Mouse (Mus musculus) embryonic facial prominence, embryonic 14.5 days (tissue): Measurements from ENCODE around the gene Omd. TPM values are rescaled to one million over a fixed set of nuclear protein-coding genes. Genes with fewer than 3 reads are reported as not detected.
A peak's percentile ranks its signal among the peaks of the same experiment; 100 is the strongest.
"Not testable (repeated sequence)": the region's sequence is repeated elsewhere in the genome, so short reads cannot be mapped to it uniquely, and the experiment has no call there.

Experiments
- ATAC-seq: fragments of 200-750 bp; cut with Nextera tagmentation; 2 replicates; pipeline ENCODE4 v1.8.0; 2017; ENCODE audit warnings: low read depth, moderate number of reproducible peaks, moderate TSS enrichment
- DNase-seq: peaks from one replicate; pipeline ENCODE4 v3.0.0-alpha.2; 2015; ENCODE audit warnings: low spot score
- H3K27ac ChIP-seq: fragments of 300-500 bp; sonication (generic); replicated peaks from 2 replicates; pipeline ENCODE4 v1.5.1; 2014; ENCODE audit warnings: low read depth, mild to moderate bottlenecking, low read length, moderate library complexity
- H3K27me3 ChIP-seq: fragments of 300-500 bp; sonication (generic); replicated peaks from 2 replicates; pipeline ENCODE4 v1.6.1; 2014; ENCODE audit warnings: low read length; ENCODE audit not compliant: control insufficient read depth, insufficient read depth
- H3K36me3 ChIP-seq: fragments of 300-500 bp; sonication (generic); 2 replicates; pipeline ENCODE4 v1.6.1; 2014; ENCODE audit warnings: low read length, mixed read lengths; ENCODE audit not compliant: control insufficient read depth, insufficient read depth
- H3K4me1 ChIP-seq: fragments of 300-500 bp; sonication (generic); 2 replicates; pipeline ENCODE4 v1.6.1; 2014; ENCODE audit warnings: antibody characterized with exemption, low read length; ENCODE audit not compliant: control insufficient read depth, insufficient read depth
- H3K4me2 ChIP-seq: fragments of 300-500 bp; sonication (generic); 2 replicates; pipeline ENCODE4 v1.6.1; 2014; ENCODE audit warnings: low read depth, mild to moderate bottlenecking, low read length, moderate library complexity, mixed read lengths
- H3K4me3 ChIP-seq: fragments of 300-500 bp; sonication (generic); 2 replicates; pipeline ENCODE4 v1.5.1; 2014; ENCODE audit warnings: low read depth, mild to moderate bottlenecking, low read length
- H3K9ac ChIP-seq: fragments of 300-500 bp; sonication (generic); 2 replicates; pipeline ENCODE4 v1.6.1; 2014; ENCODE audit warnings: low read depth, mild to moderate bottlenecking, low read length, moderate library complexity, mixed read lengths
- H3K9me3 ChIP-seq: fragments of 300-500 bp; sonication (generic); 2 replicates; pipeline ENCODE4 v1.6.1; 2016; ENCODE audit warnings: low read length; ENCODE audit not compliant: control insufficient read depth
- WGBS: fragments of 180-500 bp; shearing (Covaris S2); extraction: QIAGEN DNeasy Blood & Tissue Kit; methylation state at CpG from one replicate; pipeline ENCODE4 v1.1.7; 2014; 5-methylcytosine and 5-hydroxymethylcytosine counted together
- polyA plus RNA-seq: library from polyadenylated mRNA; unstranded; fragments of >200 nt; fragmentation: Nextera tagmentation; extraction: Ambion mirVana; gene quantifications from 2 replicates; pipeline ENCODE4 v1.2.1, GENCODE M21; 2014

Gene Omd
- polyA plus RNA-seq, 1 experiment from 2014 or later = 31.9 TPM

- Histone ChIP-seq H3K4me1 (peaks cover 25% of the 10 kb centered on the region), H3K27me3 (no peaks in the 10 kb centered on the region), H3K36me3 (no peaks in the 10 kb centered on the region), H3K9me3 (no peaks in the 10 kb centered on the region), H3K4me2 (peak overlapping the region; percentile 27), H3K4me3 (peak overlapping the region; percentile 4; the same call in 1 of the 2 replicates), H3K27ac (peak overlapping the region; percentile 89), H3K9ac (no peak overlapping the region)
- DNase-seq (peak; percentile 91), ATAC-seq (no peak)
- 47% methylated on average over 8 of the region's 8 CpGs for WGBS
These were observed 2.2 kb downstream of the Omd start for GRCm38 (mm10) chr13:49584307-49585005.

- H3K4me3 ChIP-seq = no peak overlapping the region
- no peaks in the 10 kb centered on the region for H3K27me3 ChIP-seq
- H3K36me3 ChIP-seq = no peaks in the 10 kb centered on the region
- DNase-seq (no peak), ATAC-seq (no peak)
- H3K9me3 ChIP-seq = no peaks in the 10 kb centered on the region
- H3K9ac ChIP-seq = no peak overlapping the region
- peaks cover 23% of the 10 kb centered on the region for H3K4me1 ChIP-seq
- WGBS = 87% methylated on average over 6 of the region's 6 CpGs
- no peak overlapping the region for H3K4me2 ChIP-seq
- no peak overlapping the region; the same call in 1 of the 2 replicates for H3K27ac ChIP-seq
These were observed 3.8 kb downstream of the Omd start for GRCm38 (mm10) chr13:49586062-49586461.

- not testable (repeated sequence) for ATAC-seq, H3K27me3 ChIP-seq, H3K4me3 ChIP-seq, H3K9ac ChIP-seq, H3K4me2 ChIP-seq, H3K36me3 ChIP-seq, DNase-seq, H3K9me3 ChIP-seq, H3K27ac ChIP-seq, H3K4me1 ChIP-seq
- 66% methylated on average over 2 of the region's 2 CpGs for WGBS
These were observed 20.3 kb downstream of the Omd start for GRCm38 (mm10) chr13:49602541-49602940.

GRCm38 (mm10) chr13:49603603-49604002 lies 21.3 kb downstream of the Omd start:
- H3K9me3 ChIP-seq = peaks cover 3% of the 10 kb centered on the region; the same call in 1 of the 2 replicates
- no peaks in the 10 kb centered on the region for H3K36me3 ChIP-seq
- no peak overlapping the region for H3K4me2 ChIP-seq
- H3K9ac ChIP-seq = no peak overlapping the region
- no peak overlapping the region for H3K4me3 ChIP-seq
- DNase-seq (peak; percentile 53), ATAC-seq (no peak)
- H3K27me3 ChIP-seq = no peaks in the 10 kb centered on the region
- H3K4me1 ChIP-seq = 0 out of 2 replicates have a peak, but pooled peaks cover 5% of the 10 kb centered on the region
- H3K27ac ChIP-seq = peak overlapping the region; percentile 30; the same call in 1 of the 2 replicates

GRCm38 (mm10) chr13:49607714-49608113 lies 25.5 kb downstream of the Omd start, which contains the start of gene Ogn:
Gene Ogn (plus strand): TSS chr13:49608046.
- peak; percentile 94 for DNase-seq
- WGBS = 18% methylated on average over 4 of the region's 4 CpGs

GRCm38 (mm10) chr13:49608589-49609322 lies 26.5 kb downstream of the Omd start:
- H3K27ac ChIP-seq = peak overlapping the region; percentile 87
- H3K4me2 ChIP-seq = peak overlapping the region; percentile 48
- peak; percentile 55 for DNase-seq
- H3K4me1 ChIP-seq = peaks cover 8% of the 10 kb centered on the region; the same call in 1 of the 2 replicates
- 27% methylated on average over 4 of the region's 4 CpGs for WGBS
- H3K9me3 ChIP-seq = no peaks in the 10 kb centered on the region
- no peak for ATAC-seq
- H3K36me3 ChIP-seq = peaks cover 12% of the 10 kb centered on the region; the same call in 1 of the 2 replicates
- H3K9ac ChIP-seq = peak overlapping the region; percentile 57
- H3K27me3 ChIP-seq = no peaks in the 10 kb centered on the region
- peak overlapping the region; percentile 38 for H3K4me3 ChIP-seq

More at GRCm38 (mm10) chr13:49607714-49608113, 25.5 kb downstream of the Omd start, which contains the start of gene Ogn:
- Histone ChIP-seq H3K4me2 (peak within 1 kb of the TSS; percentile 48), H3K27ac (peak within 1 kb of the TSS; percentile 87), H3K4me1 (peaks cover 8% of the 10 kb centered on the region; the same call in 1 of the 2 replicates), H3K27me3 (no peaks in the 10 kb centered on the region), H3K4me3 (peak within 1 kb of the TSS; percentile 38), H3K36me3 (peaks cover 5% of the 10 kb centered on the region; the same call in 1 of the 2 replicates), H3K9me3 (no peaks in the 10 kb centered on the region), H3K9ac (peak within 1 kb of the TSS; percentile 57; the same call in 1 of the 2 replicates)
- ATAC-seq = peak; percentile 89

GRCm38 (mm10) chr13:49617021-49617420 lies 34.8 kb downstream of the Omd start:
- H3K36me3 ChIP-seq = peaks cover 18% of the 10 kb centered on the region; the same call in 1 of the 2 replicates
- H3K9me3 ChIP-seq = no peaks in the 10 kb centered on the region
- no peak overlapping the region for H3K9ac ChIP-seq
- peaks cover 2% of the 10 kb centered on the region; the same call in 1 of the 2 replicates for H3K4me1 ChIP-seq
- 90% methylated on average over 3 of the region's 3 CpGs for WGBS
- no peak for DNase-seq
- ATAC-seq = no peak
- no peak overlapping the region for H3K4me3 ChIP-seq
- no peaks in the 10 kb centered on the region for H3K27me3 ChIP-seq
- H3K27ac ChIP-seq = 0 out of 2 replicates have a peak overlapping the region, but pooled peaks have one; percentile 6
- no peak overlapping the region for H3K4me2 ChIP-seq

- peaks cover 15% of the 10 kb centered on the region; the same call in 1 of the 2 replicates for H3K36me3 ChIP-seq
- no peak overlapping the region for H3K27ac ChIP-seq
- H3K4me1 ChIP-seq = no peaks in the 10 kb centered on the region
- DNase-seq (no peak), ATAC-seq (no peak)
- H3K4me3 ChIP-seq = no peak overlapping the region
- no peaks in the 10 kb centered on the region for H3K27me3 ChIP-seq
- H3K9me3 ChIP-seq = no peaks in the 10 kb centered on the region
- H3K9ac ChIP-seq = no peak overlapping the region
- H3K4me2 ChIP-seq = no peak overlapping the region
These were observed 36.1 kb downstream of the Omd start for GRCm38 (mm10) chr13:49618365-49618764.
